Mouse (Mus musculus): ENCODE results near the gene Rps15. TPM values are rescaled to one million over a fixed set of nuclear protein-coding genes. Genes with fewer than 3 reads are reported as not detected.

Rps15 gene
- polyA plus RNA-seq, 1 experiment from 2014 or later: 525 TPM

GRCm38 (mm10) chr10:80252493-80253274, 39.6 kb upstream of the Rps15 start:
- 88% methylated on average over 11 of the region's 11 CpGs for WGBS
- Histone ChIP-seq H3K27me3 (no peaks in the 10 kb centered on the region), H3K36me3 (peaks cover 46% of the 10 kb centered on the region), H3K9me3 (replicated peaks) (no peaks in the 10 kb centered on the region), H3K4me1 (replicated peaks) (peaks cover 43% of the 10 kb centered on the region), H3K9ac (no peak overlapping the region), H3K4me3 (no peak overlapping the region), H3K4me2 (no peak overlapping the region), H3K27ac (no peak overlapping the region)
- ATAC-seq (replicated peaks; ENCODE audit: insufficient number of reproducible peaks, insufficient read depth, low FRiP score, low read depth): no peak

DNA sequence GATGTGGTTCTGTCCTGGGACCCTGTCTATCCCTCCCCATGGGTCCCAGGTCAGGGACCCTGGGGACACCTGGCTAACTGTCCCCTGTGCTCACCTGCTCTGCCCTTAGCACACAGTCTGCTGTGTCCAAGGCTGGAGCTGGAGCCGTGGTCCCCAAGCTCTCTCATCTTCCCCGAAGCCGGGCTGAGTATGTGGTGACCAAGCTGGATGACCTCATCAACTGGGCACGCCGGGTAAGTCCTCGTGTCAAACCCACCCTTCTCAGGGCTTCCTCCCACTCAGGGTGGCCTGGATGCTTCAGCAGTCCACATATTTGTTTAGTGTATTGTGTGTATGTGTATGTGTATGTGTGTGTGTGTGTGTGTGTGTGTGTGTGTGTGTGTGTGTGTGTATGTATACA, 38.7 kb upstream of the Rps15 start:
- H3K9me3 ChIP-seq (replicated peaks): no peaks in the 10 kb centered on the region
- WGBS: 75% methylated on average over 6 of the region's 6 CpGs
- H3K36me3 ChIP-seq: peaks cover 54% of the 10 kb centered on the region
- H3K27me3 ChIP-seq: no peaks in the 10 kb centered on the region
- no peak overlapping the region for H3K9ac ChIP-seq
- H3K4me1 ChIP-seq (replicated peaks): peaks cover 42% of the 10 kb centered on the region
- no peak overlapping the region for H3K4me2 ChIP-seq
- ATAC-seq (replicated peaks; ENCODE audit: insufficient number of reproducible peaks, insufficient read depth, low FRiP score, low read depth): no peak
- no peak overlapping the region for H3K27ac ChIP-seq
- no peak overlapping the region for H3K4me3 ChIP-seq

- H3K4me1 ChIP-seq (replicated peaks): peaks cover 52% of the 10 kb centered on the region
- ATAC-seq (replicated peaks; ENCODE audit: insufficient number of reproducible peaks, insufficient read depth, low FRiP score, low read depth): no peak
- WGBS: 91% methylated on average over 26 of the region's 26 CpGs
- peaks cover 62% of the 10 kb centered on the region for H3K36me3 ChIP-seq
- no peak overlapping the region for H3K4me3 ChIP-seq
- no peaks in the 10 kb centered on the region for H3K9me3 ChIP-seq (replicated peaks)
- H3K27ac ChIP-seq: no peak overlapping the region
- H3K9ac ChIP-seq: no peak overlapping the region
- H3K4me2 ChIP-seq: no peak overlapping the region
- no peaks in the 10 kb centered on the region for H3K27me3 ChIP-seq
Observed at GRCm38 (mm10) chr10:80254331-80255297, 37.6 kb upstream of the Rps15 start.

GRCm38 (mm10) chr10:80255881-80256535, 36.2 kb upstream of the Rps15 start:
- WGBS: 87% methylated on average over 5 of the region's 5 CpGs
- Histone ChIP-seq H3K36me3 (peaks cover 62% of the 10 kb centered on the region), H3K9me3 (replicated peaks) (no peaks in the 10 kb centered on the region), H3K4me1 (replicated peaks) (peaks cover 52% of the 10 kb centered on the region), H3K4me3 (no peak overlapping the region), H3K27me3 (no peaks in the 10 kb centered on the region), H3K9ac (no peak overlapping the region), H3K4me2 (no peak overlapping the region), H3K27ac (no peak overlapping the region)
- no peak for ATAC-seq (replicated peaks; ENCODE audit: insufficient number of reproducible peaks, insufficient read depth, low FRiP score, low read depth)

DNA sequence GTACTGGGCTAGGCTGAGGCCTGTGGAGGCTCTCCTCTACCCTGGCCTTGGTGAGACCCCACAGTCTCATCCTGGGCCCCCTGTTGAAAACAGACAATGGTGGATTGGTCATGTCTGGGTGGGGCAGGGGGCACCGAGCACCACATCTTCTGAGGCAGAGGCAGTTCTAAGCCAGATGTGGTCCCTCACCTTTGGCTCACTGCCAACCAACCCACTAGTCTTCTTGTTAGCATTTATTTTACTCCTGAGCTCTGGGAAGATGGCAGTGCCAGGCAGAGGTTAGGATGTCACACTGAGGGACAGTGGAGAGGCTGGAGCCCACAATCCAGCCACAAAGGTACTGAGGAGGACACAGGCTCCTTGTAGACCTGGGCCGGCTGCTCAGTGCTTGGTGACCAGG, 34.3 kb upstream of the Rps15 start:
- H3K9me3 ChIP-seq (replicated peaks): no peaks in the 10 kb centered on the region
- ATAC-seq (replicated peaks; ENCODE audit: insufficient number of reproducible peaks, insufficient read depth, low FRiP score, low read depth): no peak
- H3K27me3 ChIP-seq: no peaks in the 10 kb centered on the region
- no peak overlapping the region for H3K4me3 ChIP-seq
- H3K4me2 ChIP-seq: no peak overlapping the region
- peaks cover 49% of the 10 kb centered on the region for H3K4me1 ChIP-seq (replicated peaks)
- H3K9ac ChIP-seq: no peak overlapping the region
- H3K27ac ChIP-seq: no peak overlapping the region
- WGBS: 79% methylated on average over 2 of the region's 2 CpGs
- H3K36me3 ChIP-seq: peaks cover 58% of the 10 kb centered on the region

DNA sequence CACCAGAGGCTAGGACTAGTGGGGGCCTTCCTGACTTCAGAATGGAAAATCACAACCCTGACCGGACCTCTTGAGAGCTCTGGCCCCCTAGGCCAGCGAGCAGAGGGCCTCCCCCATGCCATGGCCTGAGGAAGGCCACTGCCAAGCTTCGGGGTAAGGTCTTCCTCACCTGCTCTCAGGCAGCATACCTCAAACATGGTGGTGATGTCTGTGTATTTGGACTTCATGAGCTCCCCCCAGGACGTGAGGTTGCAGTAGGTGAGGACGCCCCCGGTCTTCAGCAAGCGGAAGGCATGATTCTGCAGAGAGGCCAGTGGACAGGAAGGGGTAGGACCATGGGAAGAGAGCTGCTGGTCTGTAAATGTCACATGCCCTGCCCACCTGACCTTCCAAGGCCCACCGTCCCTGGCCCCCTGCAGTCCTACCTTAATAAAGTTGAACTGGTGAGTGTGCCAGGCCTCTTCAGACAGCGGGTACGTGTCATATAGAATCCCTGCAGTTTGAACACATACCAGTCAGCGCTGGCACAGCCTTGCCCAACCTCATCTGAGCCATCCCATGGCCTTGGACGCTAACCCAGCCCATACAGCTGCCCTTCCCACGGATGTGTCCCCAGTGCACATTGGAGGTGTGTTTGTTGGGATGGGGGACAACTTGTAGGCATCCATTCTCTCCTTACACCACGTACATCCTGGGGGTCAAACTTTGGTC, 33.3 kb upstream of the Rps15 start:
- H3K36me3 ChIP-seq: peaks cover 51% of the 10 kb centered on the region
- H3K4me2 ChIP-seq: peak overlapping the region; percentile 99; the same call in 1 of the 2 replicates
- peak overlapping the region; percentile 99 for H3K27ac ChIP-seq
- no peaks in the 10 kb centered on the region for H3K9me3 ChIP-seq (replicated peaks)
- no peaks in the 10 kb centered on the region for H3K27me3 ChIP-seq
- H3K4me1 ChIP-seq (replicated peaks): peaks cover 48% of the 10 kb centered on the region
- ATAC-seq (replicated peaks; ENCODE audit: insufficient number of reproducible peaks, insufficient read depth, low FRiP score, low read depth): no peak
- H3K4me3 ChIP-seq: peak overlapping the region; percentile 72; the same call in 1 of the 2 replicates
- WGBS: 89% methylated on average over 14 of the region's 14 CpGs
- H3K9ac ChIP-seq: no peak overlapping the region; the same call in 1 of the 2 replicates

DNA sequence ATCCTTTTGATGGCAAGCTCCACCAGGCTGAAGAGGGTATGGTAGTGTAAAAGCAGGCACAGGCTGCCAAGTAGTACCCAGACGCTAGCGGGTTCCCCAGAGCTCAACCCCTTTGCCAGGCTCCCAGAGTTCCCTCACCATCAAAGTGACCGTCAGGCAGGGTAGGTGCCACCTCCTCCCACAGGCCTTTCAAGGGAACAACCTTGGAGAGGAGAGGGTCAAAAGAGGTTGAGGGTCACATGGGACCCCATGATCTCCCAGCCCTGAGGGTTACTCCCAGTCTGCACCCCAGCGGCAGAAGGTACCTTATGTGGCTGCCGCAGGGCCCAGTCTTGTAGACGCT, 32.8 kb upstream of the Rps15 start:
- H3K9ac ChIP-seq: peak overlapping the region; percentile 77
- no peak for ATAC-seq (replicated peaks; ENCODE audit: insufficient number of reproducible peaks, insufficient read depth, low FRiP score, low read depth)

GRCm38 (mm10) chr10:80259861-80260641, 32.2 kb upstream of the Rps15 start:
- peaks cover 50% of the 10 kb centered on the region for H3K4me1 ChIP-seq (replicated peaks)

More for the DNA sequence above, 32.8 kb upstream of the Rps15 start:
- Histone ChIP-seq H3K4me1 (replicated peaks) (peaks cover 50% of the 10 kb centered on the region), H3K36me3 (peaks cover 46% of the 10 kb centered on the region), H3K4me2 (peak overlapping the region; percentile 99), H3K4me3 (peak overlapping the region; percentile 72), H3K9me3 (replicated peaks) (no peaks in the 10 kb centered on the region), H3K27ac (peak overlapping the region; percentile 99), H3K27me3 (no peaks in the 10 kb centered on the region)
- WGBS: 72% methylated on average over 6 of the region's 6 CpGs

GRCm38 (mm10) chr10:80260642-80261584, 31.3 kb upstream of the Rps15 start, which contains the start of the genes Gamt and Dazap1:
Gamt (minus strand) TSS chr10:80261012.
Dazap1 (plus strand) TSS chr10:80261486.
- Histone ChIP-seq H3K9ac (peak within 1 kb of the TSS; percentile 77), H3K27ac (peak within 1 kb of the TSS; percentile 99), H3K4me3 (peak within 1 kb of the TSS; percentile 72), H3K36me3 (peaks cover 31% of the 10 kb centered on the region), H3K9me3 (replicated peaks) (no peaks in the 10 kb centered on the region), H3K4me2 (peak within 1 kb of the TSS; percentile 99), H3K27me3 (no peaks in the 10 kb centered on the region), H3K4me1 (replicated peaks) (peaks cover 50% of the 10 kb centered on the region)
- WGBS: under 1% methylated on average over 49 of the region's 49 CpGs
- peak; percentile 88 for ATAC-seq (replicated peaks; ENCODE audit: insufficient number of reproducible peaks, insufficient read depth, low FRiP score, low read depth)

More at GRCm38 (mm10) chr10:80259861-80260641, 32.2 kb upstream of the Rps15 start:
- Histone ChIP-seq H3K27me3 (no peaks in the 10 kb centered on the region), H3K4me3 (peak overlapping the region; percentile 72), H3K9me3 (replicated peaks) (no peaks in the 10 kb centered on the region), H3K4me2 (peak overlapping the region; percentile 99), H3K27ac (peak overlapping the region; percentile 99), H3K36me3 (peaks cover 40% of the 10 kb centered on the region), H3K9ac (peak overlapping the region; percentile 77)
- 4% methylated on average over 19 of the region's 19 CpGs for WGBS
- no peak for ATAC-seq (replicated peaks; ENCODE audit: insufficient number of reproducible peaks, insufficient read depth, low FRiP score, low read depth)
